Mouse (Mus musculus) CH12.LX (cell line): ENCODE data around the gene Trpm3.

ENCODE experiments used
- CTCF ChIP-seq, 2 experiments: IDR thresholded peaks in 1 of 2; conservative IDR thresholded peaks in 1 of 2; 2 replicates each; pipeline ENCODE4 v1.5.1; 2011 to 2012; ENCODE audit warnings: low read depth in 2 of 2, low read length in 2 of 2, improper control_type of control experiment in 1 of 2, inconsistent platforms in 1 of 2, mild to moderate bottlenecking in 1 of 2, moderate library complexity in 1 of 2
- EP300 ChIP-seq: IDR thresholded peaks from 2 replicates; pipeline ENCODE4 v1.6.1; 2011; ENCODE audit warnings: low read length, improper control_type of control experiment
- GABPA ChIP-seq: IDR thresholded peaks from 2 replicates; pipeline ENCODE4 v1.6.1; 2012; ENCODE audit warnings: low read depth, low read length, improper control_type of control experiment, inconsistent platforms; ENCODE audit not compliant: insufficient replicate concordance
- MAX ChIP-seq: IDR thresholded peaks from 2 replicates; pipeline ENCODE4 v1.6.1; 2011; ENCODE audit warnings: low read length, improper control_type of control experiment
- POLR2A ChIP-seq: IDR thresholded peaks from 2 replicates; pipeline ENCODE4 v1.6.1; 2011; ENCODE audit warnings: low read depth, mild to moderate bottlenecking, improper control_type of control experiment, low read length
- POLR2AphosphoS2 ChIP-seq: IDR thresholded peaks from 2 replicates; pipeline ENCODE4 v1.6.1; 2011; ENCODE audit warnings: low read depth, low read length, improper control_type of control experiment
- TCF12 ChIP-seq: IDR thresholded peaks from 2 replicates; pipeline ENCODE4 v1.6.1; 2014; ENCODE audit warnings: low read depth, mild to moderate bottlenecking, inconsistent platforms, low read length, improper control_type of control experiment
- USF1 ChIP-seq: IDR thresholded peaks from 2 replicates; pipeline ENCODE4 v1.6.1; 2014; ENCODE audit warnings: low read depth, mild to moderate bottlenecking, inconsistent platforms, low read length, improper control_type of control experiment
- ZC3H11A ChIP-seq: IDR thresholded peaks from 2 replicates; pipeline ENCODE4 v1.6.1; 2012; ENCODE audit warnings: low read depth, mild to moderate bottlenecking, inconsistent platforms, low read length, improper control_type of control experiment
- ZKSCAN1 ChIP-seq: IDR thresholded peaks from 2 replicates; pipeline ENCODE4 v1.6.1; 2012; ENCODE audit warnings: low read depth, inconsistent platforms, low read length, improper control_type of control experiment, borderline replicate concordance
- ZNF384 ChIP-seq: IDR thresholded peaks from 2 replicates; pipeline ENCODE4 v1.6.1; 2012; ENCODE audit warnings: low read depth, low read length, improper control_type of control experiment, inconsistent platforms

DNA sequence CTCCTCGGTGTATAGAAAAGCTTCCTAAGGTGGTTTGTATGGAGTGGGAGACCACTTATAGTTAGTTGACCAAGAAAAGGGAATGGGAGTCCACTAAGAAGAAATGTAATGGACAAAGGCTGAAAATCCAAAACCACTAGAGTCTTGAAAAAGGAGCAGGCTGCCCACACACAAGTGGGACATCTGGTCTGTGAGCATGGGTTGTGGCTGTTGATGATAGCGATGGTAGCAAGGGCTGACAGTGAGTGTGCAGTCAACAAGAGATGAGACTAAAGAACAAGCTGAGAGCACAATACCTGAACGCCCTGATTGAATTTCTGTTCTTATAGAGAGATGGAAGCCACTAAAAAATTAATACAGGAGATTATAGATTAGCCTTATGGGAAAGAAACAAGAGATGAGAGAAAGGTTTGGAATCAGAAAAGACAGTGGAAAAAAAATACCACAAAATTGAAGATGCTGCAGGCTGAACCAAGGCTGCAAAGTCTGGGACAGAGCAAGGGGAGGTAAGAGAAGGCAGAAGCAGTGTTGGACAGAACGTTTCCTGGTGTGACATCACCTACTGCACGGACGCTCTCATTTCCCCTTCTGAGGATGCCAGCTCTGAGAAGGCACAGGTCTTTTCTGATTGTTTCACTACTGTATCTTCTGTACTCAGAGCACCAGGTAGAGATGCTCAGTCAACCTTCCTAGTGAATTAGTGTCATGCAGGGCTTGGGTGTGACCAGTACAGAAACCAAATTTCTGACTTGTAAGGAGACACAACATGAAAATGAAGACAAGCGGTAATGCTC is 710.1 kb downstream of the Trpm3 start:
- TF ChIP-seq POLR2A (no peak), USF1 (no peak), GABPA (no peak), MAX (no peak), CTCF (conservative IDR thresholded peaks at IDR 0.05 in 1 of 2, IDR thresholded peaks at IDR 0.05 in 1 of 2; ENCODE audit: low read depth in 2 of 2, low read length in 2 of 2) (no peak), EP300 (no peak), ZNF384 (no peak), ZKSCAN1 (no peak), TCF12 (no peak), POLR2AphosphoS2 (no peak), ZC3H11A (no peak)
